In the genomic region with DNA sequence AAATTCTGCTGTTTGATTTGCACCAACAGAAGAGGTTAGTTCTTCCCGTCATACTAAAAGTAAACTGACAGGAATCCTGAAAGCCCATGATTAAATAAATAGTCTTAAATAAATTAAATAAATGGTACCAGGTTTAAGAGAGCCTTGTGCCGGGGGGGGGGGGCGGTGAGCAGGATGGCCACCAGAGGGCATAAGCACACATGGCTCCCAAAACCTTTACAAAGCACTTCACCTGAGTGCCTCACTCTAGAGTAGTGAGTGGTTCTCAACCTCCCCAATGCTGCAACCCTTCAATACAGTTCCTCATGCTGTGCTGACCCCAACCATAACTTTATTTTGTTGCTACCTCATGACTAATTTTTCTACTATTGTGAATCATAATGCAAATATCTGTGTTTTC, we compare ENCODE assay signal across 13 mouse cellular contexts. TPM values are rescaled to one million over a fixed set of nuclear protein-coding genes. Genes with fewer than 3 reads are reported as not detected.
DNase-seq lines count a peak whose midpoint lies in the region; ATAC-seq and TF ChIP-seq lines count a peak whose summit lies in the region.
"Had no signal": no experiment of that assay in that cellular context is flagged by ENCODE, and none has a peak within 500 bp of the region (broad histone marks: within the 10 kb centered on the region; RNA-seq: fewer than 3 reads in every experiment).

No protein-coding gene starts in this region.

- ATAC-seq in CD4-positive, CD25-positive, alpha-beta regulatory T cell, adult 4 months, result peak; percentile 54
- ATAC-seq: activated CD4-positive, CD25-positive, alpha-beta regulatory T cell, adult 4 months; intestine, embryonic 16.5 days had no signal

- DNase-seq in embryo, embryonic 11 days, result peak; percentile 26
- no peak for DNase-seq in embryo, embryonic 10.5 days (ENCODE audit: low spot score)
- DNase-seq in left cerebral cortex, adult 2 months (ENCODE audit: extremely low spot score in 1 of 2, low spot score in 2 of 2), result no peak
- no peak for DNase-seq in left cerebral cortex, postnatal 10 days (ENCODE audit: extremely low spot score in 1 of 2, low spot score in 2 of 2)
- peak; percentile 49 for DNase-seq in lung, postnatal 36 days
- no peak for DNase-seq in right cerebral cortex, adult 18-20 months
- DNase-seq in cerebellum, postnatal 36 days, result no peak
- DNase-seq: thymus, adult 2 months had no signal

- H3K4me3 ChIP-seq in left cerebral cortex, adult 2 months, result no peak overlapping the region
- H3K4me3 ChIP-seq: embryonic facial prominence, embryonic 13.5 days; neural tube, embryonic 13.5 days had no signal

- no peak overlapping the region for H3K27ac ChIP-seq in left cerebral cortex, adult 2 months
- H3K27ac ChIP-seq: embryonic facial prominence, embryonic 13.5 days; neural tube, embryonic 13.5 days had no signal

- intact Hi-C loops in left cerebral cortex, adult 2 months (cut with DNase I), result loop anchor here (1.0 kb wide), 1 partner anchor 206 kb away; no protein-coding TSS in a partner anchor
- intact Hi-C loops in left cerebral cortex, postnatal 10 days (cut with DNase I), result loop anchor here (5.0 kb wide), 2 partner anchors 62 to 202 kb away; a partner anchor contains a TSS

- TF ChIP-seq CTCF in left cerebral cortex, adult 2 months (IDR thresholded peaks at IDR 0.05), result peak; percentile 49

RNA-seq across cellular contexts. Expression of a gene that starts 15.7 kb away (rescaled TPM):
- total RNA-seq in left cerebral cortex, adult 2 months (2021), result 10 to 100 TPM; 24.6 to 26.4 TPM
- 10 to 100 TPM; 28.2 to 30.9 TPM for total RNA-seq in left cerebral cortex, postnatal 10 days (2021)
- polyA plus RNA-seq in CD4-positive, CD25-positive, alpha-beta regulatory T cell, adult 4 months (2017; shearing (Covaris generic)), result 10 to 100 TPM; 25.4 to 34.4 TPM

RNA-seq across cellular contexts. Expression of a gene that starts 15.8 kb away (rescaled TPM):
- under 1 TPM; 0.26 to 0.34 TPM for total RNA-seq in left cerebral cortex, adult 2 months (2021)
- under 1 TPM; 0.49 to 0.73 TPM for total RNA-seq in left cerebral cortex, postnatal 10 days (2021)
- 1 to 10 TPM; 1.0 to 1.5 TPM for polyA plus RNA-seq in CD4-positive, CD25-positive, alpha-beta regulatory T cell, adult 4 months (2017; shearing (Covaris generic))

Comparison
In these comparisons a context has a peak if more than half of its experiments do, and no peak if none do; other contexts are left out.
1. DNase-seq: peak in embryo, embryonic 11 days (single experiment) and lung, postnatal 36 days (single experiment); none in embryo, embryonic 10.5 days (single experiment), left cerebral cortex, adult 2 months (0 of 2), left cerebral cortex, postnatal 10 days (0 of 2), right cerebral cortex, adult 18-20 months (single experiment) and cerebellum, postnatal 36 days (0 of 2).